Mouse (Mus musculus) ES-E14 (cell line): Measurements from ENCODE around the gene Actr3b. TPM values are rescaled to one million over a fixed set of nuclear protein-coding genes. Genes with fewer than 3 reads are reported as not detected.
"Not testable (repeated sequence)": the region's sequence is repeated elsewhere in the genome, so short reads cannot be mapped to it uniquely, and the experiment has no call there.

Experiments
- DNase-seq: peaks from one replicate; pipeline ENCODE4 v3.0.0-alpha.2; 2013; ENCODE audit warnings: low read depth, low spot score
- H3K27ac ChIP-seq: 2 replicates; pipeline ENCODE4 v1.5.1; 2012; ENCODE audit warnings: low read depth, mild to moderate bottlenecking, low read length, moderate library complexity, mixed read lengths; ENCODE audit not compliant: poor library complexity, insufficient read depth, severe bottlenecking
- H3K36me3 ChIP-seq: 2 replicates; pipeline ENCODE4 v1.6.1; 2012; ENCODE audit warnings: mild to moderate bottlenecking, low read length, moderate library complexity, mixed read lengths; ENCODE audit not compliant: control insufficient read depth, poor library complexity, insufficient read depth, severe bottlenecking
- H3K4me1 ChIP-seq, 2 experiments: fragments of 150-350 bp in 1 of 2; sonication (generic) in 1 of 2; 2 replicates each; pipeline ENCODE4 v1.6.1; 2012; ENCODE audit warnings: low read length in 2 of 2, mild to moderate bottlenecking in 1 of 2, mixed read lengths in 1 of 2; ENCODE audit not compliant: control insufficient read depth in 2 of 2, insufficient read depth in 2 of 2, poor library complexity in 1 of 2
- H3K4me3 ChIP-seq, 2 experiments: fragments of 150-350 bp in 1 of 2; sonication (generic) in 1 of 2; 2 replicates each; pipeline ENCODE4 v1.5.1; 2012; ENCODE audit warnings: low read length in 2 of 2, low read depth in 1 of 2, mild to moderate bottlenecking in 1 of 2, mixed read lengths in 1 of 2; ENCODE audit not compliant: insufficient read depth in 1 of 2, poor library complexity in 1 of 2, severe bottlenecking in 1 of 2
- H3K9ac ChIP-seq: 2 replicates; pipeline ENCODE4 v1.6.1; 2012; ENCODE audit warnings: low read depth, mild to moderate bottlenecking, low read length, mixed read lengths; ENCODE audit not compliant: poor library complexity, insufficient read depth, severe bottlenecking
- H3K9me3 ChIP-seq: fragments of 150-350 bp; sonication (generic); 2 replicates; pipeline ENCODE4 v1.6.1; 2012; ENCODE audit warnings: low read depth, mild to moderate bottlenecking, low read length; ENCODE audit not compliant: control insufficient read depth, insufficient read depth
- CHD2 ChIP-seq: IDR thresholded peaks from 2 replicates; pipeline ENCODE4 v1.6.1; 2014; ENCODE audit warnings: mild to moderate bottlenecking, low read depth, low read length, inconsistent platforms
- HCFC1 ChIP-seq: IDR thresholded peaks from 2 replicates; pipeline ENCODE4 v1.6.1; 2012; ENCODE audit warnings: low read length, inconsistent platforms, borderline replicate concordance; ENCODE audit not compliant: insufficient read depth
- MAFK ChIP-seq: IDR thresholded peaks from 2 replicates; pipeline ENCODE4 v1.6.1; 2014; ENCODE audit warnings: mild to moderate bottlenecking, low read depth, low read length, inconsistent platforms; ENCODE audit not compliant: insufficient read depth
- ZC3H11A ChIP-seq: IDR thresholded peaks from 2 replicates; pipeline ENCODE4 v1.6.1; 2012; ENCODE audit warnings: low read depth, mild to moderate bottlenecking, inconsistent platforms, low read length, borderline replicate concordance
- ZNF384 ChIP-seq: IDR thresholded peaks from 2 replicates; pipeline ENCODE4 v1.6.1; 2012; ENCODE audit warnings: low read depth, low read length, inconsistent platforms
- in situ Hi-C, 2 experiments: fragments of 600-800 bp; cut with MboI; formaldehyde crosslinking; loops; one replicate each; pipeline ENCODE4 v1.15.1; 2025; ENCODE audit warnings: low sequenced_read_pairs in 2 of 2, inconsistent platforms in 1 of 2; ENCODE audit not compliant: unreplicated experiment in 2 of 2
- total RNA-seq: library from RNA; depleted of rRNA; stranded (reverse); fragments of 300-350 nt; gene quantifications from 2 replicates; pipeline ENCODE4 v1.2.3, GENCODE M21; 2012; rRNA removed

Actr3b gene
- 9.0 and 9.6 TPM in 2 replicates for total RNA-seq

GRCm38 (mm10) chr5:25759460-25760409 is at the start of gene Actr3b:
Actr3b (plus strand) TSS chr5:25759997.
- Histone ChIP-seq H3K36me3 (no peaks in the 10 kb centered on the region), H3K9me3 (no peaks in the 10 kb centered on the region), H3K27ac (no peak within 1 kb of the TSS), H3K4me1 (peaks cover 2 to 4% of the 10 kb centered on the region in 2 experiments; a peak in 1 of 4 replicates), H3K4me3 (peak within 1 kb of the TSS; percentile 94 to 98), H3K9ac (peak within 1 kb of the TSS; percentile 92)
- in situ Hi-C loops, result no loop called here
- DNase-seq, result peak; percentile 82
- TF ChIP-seq CHD2 (no peak), ZC3H11A (no peak), HCFC1 (no peak; the same call in 1 of the 2 replicates), MAFK (no peak), ZNF384 (no peak)

- H3K27ac ChIP-seq, H3K9ac ChIP-seq, H3K4me3 ChIP-seq, H3K36me3 ChIP-seq, DNase-seq, in situ Hi-C loops, H3K4me1 ChIP-seq, H3K9me3 ChIP-seq: not testable (repeated sequence)
Measured at GRCm38 (mm10) chr5:25713001-25713706, 46.6 kb upstream of the Actr3b start.

GRCm38 (mm10) chr5:25719390-25719789 is 40.4 kb upstream of the Actr3b start:
- in situ Hi-C loops, result no loop called here

GRCm38 (mm10) chr5:25723016-25723415 is 36.8 kb upstream of the Actr3b start:
- in situ Hi-C loops, result loop anchor here in 1 of 2 experiments (10.0 kb wide), 1 partner anchor 298 kb away; no protein-coding TSS in a partner anchor
- DNase-seq, result no peak
- Histone ChIP-seq H3K9ac (no peak overlapping the region), H3K27ac (no peak overlapping the region), H3K36me3 (no peaks in the 10 kb centered on the region), H3K4me1 (peaks cover 0 to 1% of the 10 kb centered on the region in 2 experiments; a peak in 1 of 4 replicates), H3K4me3 (no peak overlapping the region), H3K9me3 (no peaks in the 10 kb centered on the region)
- no peak for TF ChIP-seq MAFK
- TF ChIP-seq ZNF384, result no peak
- no peak for TF ChIP-seq CHD2

More at GRCm38 (mm10) chr5:25719390-25719789, 40.4 kb upstream of the Actr3b start:
- Histone ChIP-seq H3K4me3 (no peak overlapping the region), H3K27ac (no peak overlapping the region), H3K9me3 (no peaks in the 10 kb centered on the region), H3K36me3 (no peaks in the 10 kb centered on the region), H3K9ac (no peak overlapping the region), H3K4me1 (peaks cover 0 to 1% of the 10 kb centered on the region in 2 experiments; a peak in 1 of 4 replicates)
- DNase-seq, result no peak
- no peak for TF ChIP-seq HCFC1
- TF ChIP-seq MAFK, result no peak
- no peak for TF ChIP-seq ZC3H11A
- TF ChIP-seq CHD2, result no peak
- no peak for TF ChIP-seq ZNF384
